Mouse (Mus musculus): Measurements from ENCODE around the gene Ifrd2. TPM values are rescaled to one million over a fixed set of nuclear protein-coding genes. Genes with fewer than 3 reads are reported as not detected.

The Ifrd2 gene
- total and polyA plus RNA-seq, 3 experiments: 147 to 292 TPM; not detected in 1

DNA sequence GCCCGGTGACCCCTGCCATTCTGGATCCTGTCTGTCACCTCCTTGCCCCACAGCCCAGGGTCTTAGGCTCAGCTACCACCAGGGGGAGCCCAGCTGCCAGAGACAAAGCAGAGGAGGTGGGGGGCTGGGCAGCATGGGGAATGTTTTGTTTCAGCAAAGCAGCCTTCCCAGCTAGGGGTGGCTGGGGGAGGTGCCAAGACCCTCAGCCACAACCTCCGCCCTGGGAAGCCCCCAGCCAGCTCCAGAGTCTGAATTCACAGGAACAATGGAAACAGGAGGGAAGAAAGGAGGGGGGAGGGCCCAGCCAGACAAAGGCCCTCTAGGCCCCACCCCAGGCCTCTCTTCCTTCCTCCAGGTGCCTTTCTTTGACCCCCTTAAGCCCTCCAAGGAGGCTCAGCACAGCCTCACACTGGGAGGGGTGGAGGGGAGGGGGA is 39.4 kb downstream of the Ifrd2 start (continued):
- no peak for TF ChIP-seq USF2 (IDR thresholded peaks at IDR 0.05; ENCODE audit: borderline replicate concordance in 1 of 2, insufficient read depth in 1 of 2, low read depth in 1 of 2, low read length in 2 of 2)
- TF ChIP-seq CTCF (IDR thresholded peaks at IDR 0.05 in 2 of 3, conservative IDR thresholded peaks at IDR 0.05 in 1 of 3; ENCODE audit: control insufficient read depth in 1 of 3, insufficient read depth in 1 of 3, low read depth in 2 of 3, low read length in 3 of 3, poor library complexity in 1 of 3, severe bottlenecking in 1 of 3): peak; percentile 72 to 91 (median 81)

DNA sequence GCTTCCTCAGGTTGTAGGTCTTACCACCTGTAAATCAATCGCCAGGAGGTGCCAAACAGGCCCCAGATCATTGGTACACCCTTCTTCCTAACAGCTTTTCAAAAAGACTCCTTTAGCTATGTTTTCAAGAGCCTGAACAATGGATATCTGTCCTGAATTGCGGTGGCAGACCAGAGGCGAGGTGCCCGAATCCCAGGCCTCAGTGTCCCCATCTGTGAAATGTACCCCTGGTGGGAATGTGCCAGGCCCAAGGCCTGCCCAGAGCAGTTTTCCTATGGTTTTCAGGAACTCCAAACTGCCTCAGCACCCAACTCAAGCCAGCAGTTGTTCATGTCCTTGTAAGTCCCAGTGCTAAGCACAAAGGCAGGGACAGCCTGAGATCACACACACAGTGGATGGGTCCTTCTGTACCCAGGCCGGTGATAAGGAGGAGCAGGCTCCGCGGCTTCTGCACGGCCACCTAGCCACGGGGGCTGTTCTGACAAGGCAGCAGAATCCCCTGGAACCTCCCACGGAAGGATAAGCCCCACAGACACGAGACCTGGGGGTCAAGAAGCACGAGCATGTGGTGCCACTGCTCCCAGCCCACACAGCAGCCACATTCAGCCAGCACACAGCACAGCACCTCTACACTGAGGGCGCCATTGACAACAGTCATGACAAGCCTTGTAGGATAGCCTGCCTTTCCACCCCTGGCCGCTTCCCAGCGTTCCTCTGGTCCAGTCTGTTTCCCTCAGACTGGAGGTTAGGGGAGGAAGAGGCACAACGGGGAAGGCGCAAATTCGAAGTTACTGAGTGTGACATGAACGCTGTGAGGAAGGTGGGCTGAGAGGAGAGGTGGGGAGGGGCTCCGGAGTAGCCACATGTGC is 40.2 kb downstream of the Ifrd2 start:
- Histone ChIP-seq H3K4me1 (ENCODE audit: control insufficient read depth in 1 of 2, insufficient read depth in 2 of 2, low read length in 2 of 2) (peaks cover 13 to 34% of the 10 kb centered on the region in 2 experiments), H3K36me3 (ENCODE audit: control insufficient read depth in 1 of 2, insufficient read depth in 2 of 2, low read length in 2 of 2) (peaks cover 0 to 24% of the 10 kb centered on the region in 2 experiments; a peak in 2 of 4 replicates), H3K4me3 (ENCODE audit: control insufficient read depth in 1 of 2, insufficient read depth in 1 of 2, low read depth in 2 of 2, low read length in 2 of 2) (no peak overlapping the region), H3K27ac (ENCODE audit: control insufficient read depth, low read depth, low read length) (no peak overlapping the region), H3K27me3 (ENCODE audit: control insufficient read depth in 1 of 2, insufficient read depth in 2 of 2, low read length in 2 of 2) (no peaks in the 10 kb centered on the region), H3K9ac (ENCODE audit: control insufficient read depth, low read depth, low read length, poor library complexity, severe bottlenecking) (no peak overlapping the region), H3K9me3 (replicated peaks; ENCODE audit: insufficient read depth, low read length) (no peaks in the 10 kb centered on the region), H3K79me2 (ENCODE audit: control insufficient read depth, insufficient read depth, low read length, poor library complexity) (peaks cover 54% of the 10 kb centered on the region)
- DNase-seq (ENCODE audit: low read depth, low spot score): no peak
- no peak for TF ChIP-seq JUND (IDR thresholded peaks at IDR 0.05; ENCODE audit: low read depth, low read length)
- TF ChIP-seq ZMIZ1 (IDR thresholded peaks at IDR 0.05; ENCODE audit: low read depth, low read length): no peak
- no peak for TF ChIP-seq USF1 (IDR thresholded peaks at IDR 0.05; ENCODE audit: low read depth, low read length)
- no peak for TF ChIP-seq SIN3A (IDR thresholded peaks at IDR 0.05; ENCODE audit: low read length)
- no peak for TF ChIP-seq KAT2A (conservative IDR thresholded peaks at IDR 0.05; ENCODE audit: low read depth, low read length)
- no peak for TF ChIP-seq NELFE (IDR thresholded peaks at IDR 0.05; ENCODE audit: low read depth, low read length)
- TF ChIP-seq E2F4 (IDR thresholded peaks at IDR 0.05; ENCODE audit: borderline replicate concordance, low read depth, low read length): no peak
- no peak for TF ChIP-seq CHD1 (IDR thresholded peaks at IDR 0.05; ENCODE audit: low read depth, low read length)
- TF ChIP-seq POLR2A (IDR thresholded peaks at IDR 0.05; ENCODE audit: control insufficient read depth in 1 of 2, insufficient read depth in 1 of 2, low read depth in 1 of 2, low read length in 2 of 2, poor library complexity in 1 of 2): no peak
- no peak for TF ChIP-seq POLR2AphosphoS5 (IDR thresholded peaks at IDR 0.05; ENCODE audit: borderline replicate concordance, low read depth, low read length)
- TF ChIP-seq GATA1 (IDR thresholded peaks at IDR 0.05; ENCODE audit: low read depth, low read length): no peak
- TF ChIP-seq HCFC1 (IDR thresholded peaks at IDR 0.05; ENCODE audit: low read depth, low read length): no peak
- TF ChIP-seq TCF12 (IDR thresholded peaks at IDR 0.05; ENCODE audit: low read depth, low read length): no peak
- no peak for TF ChIP-seq MYC (IDR thresholded peaks at IDR 0.05; ENCODE audit: low read depth, low read length)
- TF ChIP-seq ETS1 (IDR thresholded peaks at IDR 0.05; ENCODE audit: low read depth, low read length): no peak
- TF ChIP-seq CHD2 (IDR thresholded peaks at IDR 0.05; ENCODE audit: low read length): no peak
- no peak for TF ChIP-seq BHLHE40 (IDR thresholded peaks at IDR 0.05; ENCODE audit: borderline replicate concordance, low read depth, low read length)

Measured in MEL (cell line).